Mouse (Mus musculus): ENCODE measurements at regions not wholly inside any gene's neighbourhood (a gene's known extent, or its start where the extent isn't known, plus 50 kb on each side); places are given as distances from the start of the nearest gene placed in this dataset.

GRCm38 (mm10) chr13:102280198-102280597 lies 413.2 kb upstream of the Cd180 start:
- no peak for DNase-seq

GRCm38 (mm10) chr13:102294451-102294850 lies 398.9 kb upstream of the Cd180 start:
- no peak for DNase-seq

- DNase-seq: no peak
Measured at GRCm38 (mm10) chr13:102295079-102295478, 398.3 kb upstream of the Cd180 start.

GRCm38 (mm10) chr13:102307983-102308382 lies 385.4 kb upstream of the Cd180 start:
- no peak for DNase-seq

DNA sequence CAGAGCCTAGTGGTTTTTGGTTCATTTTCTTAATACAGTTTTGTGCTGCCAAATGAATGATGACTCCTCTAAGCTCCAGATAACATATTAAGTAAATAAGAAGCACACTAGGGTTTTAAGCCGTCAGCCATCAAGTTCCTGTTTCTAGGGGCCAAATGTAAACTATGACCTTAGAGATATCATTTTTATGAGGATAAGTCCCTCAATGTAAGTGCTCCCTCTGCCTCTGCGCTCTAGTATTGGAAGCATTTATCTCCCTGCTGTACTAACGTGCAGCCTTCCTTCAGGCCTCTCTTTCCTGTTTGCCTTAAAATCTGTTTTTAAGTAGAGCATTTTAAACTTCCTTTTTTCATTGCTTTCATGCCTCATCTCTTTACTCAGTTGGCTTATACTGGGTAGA lies 381.3 kb upstream of the Cd180 start:
- no peak for DNase-seq

- no peak for DNase-seq
Measured at GRCm38 (mm10) chr13:102315921-102316692, 377.3 kb upstream of the Cd180 start.

- DNase-seq: no peak
Measured at GRCm38 (mm10) chr13:102318891-102319404, 374.4 kb upstream of the Cd180 start.

- no peak for DNase-seq
Measured at GRCm38 (mm10) chr13:102319453-102319852, 373.9 kb upstream of the Cd180 start.

DNA sequence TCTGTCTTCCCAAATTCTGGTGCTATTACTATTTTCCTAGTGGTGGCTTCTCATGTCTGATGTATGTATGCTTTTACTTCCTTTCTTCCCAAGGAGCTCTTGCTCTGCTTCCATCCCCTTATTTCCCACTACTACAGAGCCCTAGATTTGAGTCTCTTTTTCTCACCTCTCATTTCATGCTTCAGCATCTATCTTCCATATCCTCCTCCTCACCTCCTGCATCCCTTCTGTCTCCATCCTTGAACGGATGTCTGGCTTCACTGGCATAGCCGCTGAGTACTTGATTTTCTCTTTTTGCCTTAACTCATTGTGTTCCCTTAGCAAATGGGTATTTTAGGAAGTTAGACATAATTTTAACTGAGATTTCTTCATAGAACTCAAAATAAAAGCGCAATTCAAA lies 369.5 kb upstream of the Cd180 start:
- DNase-seq: no peak

DNA sequence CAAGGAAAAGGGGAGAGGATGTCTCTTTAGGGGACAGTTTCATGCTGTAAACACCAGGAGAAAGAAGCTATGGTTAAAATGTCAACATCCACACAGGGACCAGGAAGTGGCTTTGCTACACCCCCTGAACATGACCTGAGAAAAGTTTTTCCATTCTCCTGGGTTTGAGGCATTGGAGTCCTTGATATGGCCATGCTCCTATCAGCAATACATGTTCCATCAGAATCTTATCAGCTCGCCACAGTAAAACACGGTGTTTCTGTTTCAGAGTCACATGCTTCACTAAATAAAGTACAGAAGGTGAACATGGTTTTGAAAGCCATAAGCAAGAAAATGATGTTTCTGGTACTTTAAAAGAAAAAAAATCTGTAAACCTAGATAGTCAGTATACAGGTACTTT lies 367.4 kb upstream of the Cd180 start:
- no peak for DNase-seq

DNA sequence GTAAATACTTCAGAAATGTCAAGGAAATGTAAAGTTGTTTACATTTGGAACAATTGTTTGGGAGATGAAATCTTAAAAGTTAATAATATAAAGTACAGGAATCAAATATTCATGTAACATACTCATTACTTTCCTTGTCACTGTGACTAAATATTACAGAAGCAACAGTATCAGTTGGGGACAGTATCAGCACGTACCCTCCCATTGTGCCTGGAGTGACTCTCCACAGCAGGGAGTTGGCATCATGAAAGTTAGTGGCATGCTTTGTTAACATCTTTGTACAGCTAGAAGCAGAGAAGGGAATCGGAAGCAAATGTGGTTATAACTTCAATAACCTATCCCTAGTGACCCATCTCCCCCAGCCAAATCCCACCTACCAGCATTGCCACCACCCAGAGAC lies 366.8 kb upstream of the Cd180 start:
- no peak for DNase-seq

DNA sequence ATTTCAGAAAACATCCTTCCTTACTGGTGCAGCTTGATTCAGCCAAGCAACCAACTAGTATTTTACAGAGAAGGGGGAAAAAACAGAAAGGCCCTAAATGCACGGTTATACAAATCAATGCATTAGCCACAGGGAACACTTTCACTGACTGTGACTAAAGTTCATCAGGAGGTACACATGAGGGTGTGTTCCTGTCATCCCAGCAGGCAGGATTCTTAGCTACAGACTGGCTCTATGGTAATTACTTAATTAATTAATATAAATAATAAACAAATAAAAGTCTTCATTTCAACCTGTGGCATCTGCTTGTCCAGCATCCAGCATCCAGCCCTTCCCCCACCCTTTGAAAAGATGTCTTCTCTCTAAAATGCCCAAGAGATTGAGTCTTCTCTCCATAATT lies 359.7 kb upstream of the Cd180 start:
- no peak for DNase-seq

- DNase-seq: no peak
Measured at GRCm38 (mm10) chr13:102334131-102334534, 359.2 kb upstream of the Cd180 start.

DNA sequence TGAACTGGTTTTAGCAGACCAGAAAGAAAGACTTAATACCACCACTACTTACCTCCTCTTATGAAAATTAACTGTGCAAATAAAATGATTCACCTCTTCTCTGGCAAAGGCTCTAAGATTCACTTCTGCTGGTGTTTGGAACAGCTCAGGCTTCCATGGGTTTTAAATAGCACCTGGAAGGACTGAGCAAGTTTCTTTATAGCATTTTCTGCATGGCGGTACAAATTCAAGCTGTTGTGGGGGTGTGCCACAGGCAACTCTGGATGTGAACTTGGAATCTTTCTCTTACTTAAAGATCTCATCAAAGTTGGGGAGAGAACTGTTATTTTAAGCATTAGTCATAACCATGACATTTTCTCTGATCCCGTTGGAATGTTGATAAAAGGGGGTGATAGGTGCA lies 350.1 kb upstream of the Cd180 start:
- DNase-seq: no peak

DNA sequence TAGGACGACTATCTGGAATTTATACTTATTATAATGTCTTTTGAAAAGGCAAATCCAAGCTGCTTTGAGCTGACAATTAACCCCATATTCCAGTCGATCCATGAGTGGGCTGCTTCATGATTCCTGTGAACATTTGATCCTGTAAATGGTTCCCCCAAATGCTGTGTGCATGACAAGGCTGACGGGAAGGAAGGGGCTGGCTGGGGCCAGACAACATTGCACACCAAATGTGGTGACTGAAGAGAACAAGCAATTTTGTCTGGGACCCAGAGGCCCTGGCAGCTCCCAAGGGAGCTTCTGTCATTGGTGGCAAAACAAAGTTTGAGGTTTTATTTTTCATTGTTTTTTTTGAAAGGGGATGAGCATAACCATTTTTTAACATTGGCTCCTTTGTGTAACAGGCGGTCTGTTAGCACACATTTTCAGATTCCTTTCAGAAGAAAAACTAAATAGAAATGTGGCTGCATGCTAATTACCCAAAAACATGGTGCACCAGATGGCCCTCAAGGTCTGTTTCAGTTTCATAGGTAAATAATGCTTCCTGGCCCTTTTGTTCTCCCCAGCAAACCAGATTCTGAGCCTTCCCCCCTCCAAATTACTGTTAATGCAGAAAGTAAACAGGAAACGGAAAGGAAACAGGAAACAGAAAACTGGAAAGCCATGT lies 348.6 kb upstream of the Cd180 start:
- no peak for DNase-seq

GRCm38 (mm10) chr13:102349493-102349892 lies 343.9 kb upstream of the Cd180 start:
- no peak for DNase-seq

DNA sequence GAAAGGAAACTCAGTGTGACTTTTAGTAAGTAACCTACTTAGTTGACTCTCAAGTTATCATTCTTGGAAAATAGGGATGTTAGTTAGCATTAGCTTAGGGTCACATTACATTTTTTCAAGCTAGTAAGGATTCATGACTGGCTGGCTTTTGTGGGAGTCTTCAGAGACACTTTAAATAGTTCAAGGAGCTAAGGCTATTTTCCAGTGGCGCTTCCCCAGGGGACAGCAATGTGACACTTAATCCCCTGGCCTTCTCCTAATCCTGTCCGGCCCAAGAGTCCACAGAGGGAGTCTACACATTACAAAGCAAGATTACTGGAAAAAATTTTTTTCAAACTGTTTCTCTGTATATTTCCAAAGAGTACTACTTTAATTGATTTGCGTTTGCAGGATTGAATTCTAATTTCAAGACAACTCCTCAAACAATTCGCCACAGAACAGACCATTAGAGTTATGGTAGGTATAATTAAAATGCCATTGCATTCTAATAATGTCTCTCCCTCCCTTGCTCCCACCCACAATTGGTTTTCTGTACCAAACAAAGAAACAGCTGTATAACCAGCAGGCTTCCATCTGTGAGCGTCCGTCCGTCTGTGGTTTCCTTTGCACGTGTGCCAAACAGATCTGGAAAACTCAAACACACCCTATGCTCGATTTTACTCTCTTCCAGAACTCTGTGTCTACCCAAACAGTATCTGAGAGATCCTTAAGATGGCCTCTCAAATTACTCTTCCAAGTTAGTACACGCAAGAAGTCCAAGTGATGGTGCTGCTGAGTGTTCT lies 341.1 kb upstream of the Cd180 start:
- no peak for DNase-seq

- DNase-seq: no peak
Measured at GRCm38 (mm10) chr13:102355569-102355968, 337.8 kb upstream of the Cd180 start.

DNA sequence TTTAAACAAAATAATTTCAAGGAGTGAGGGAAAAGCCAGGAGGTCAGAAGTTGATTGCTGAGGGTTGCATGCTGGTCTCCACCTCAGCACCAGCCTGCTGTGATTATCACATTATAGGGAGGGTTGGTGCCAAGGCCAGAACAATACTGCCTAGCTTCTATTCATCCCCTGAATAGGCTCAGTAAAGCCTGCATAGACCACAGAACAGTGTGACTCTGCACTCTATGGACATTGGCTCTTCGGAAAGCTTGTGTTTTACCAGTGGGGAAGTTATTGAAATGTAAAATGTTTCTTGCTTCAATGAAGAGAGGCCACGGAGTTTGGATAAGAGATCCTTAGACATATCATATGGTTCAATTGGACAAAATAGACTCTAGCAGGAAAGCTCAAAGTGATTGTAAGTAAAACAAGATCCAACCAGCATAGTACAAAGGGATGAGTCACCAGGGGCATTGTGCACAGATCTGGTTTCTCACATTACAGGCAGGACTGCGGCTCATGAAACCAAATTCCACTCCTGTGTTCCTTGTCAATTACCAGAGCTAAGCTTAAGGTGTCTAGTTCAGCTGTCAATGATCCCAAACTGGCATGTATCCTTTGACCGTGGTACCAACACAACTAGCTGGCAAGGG lies 320.8 kb upstream of the Cd180 start:
- no peak for DNase-seq

DNA sequence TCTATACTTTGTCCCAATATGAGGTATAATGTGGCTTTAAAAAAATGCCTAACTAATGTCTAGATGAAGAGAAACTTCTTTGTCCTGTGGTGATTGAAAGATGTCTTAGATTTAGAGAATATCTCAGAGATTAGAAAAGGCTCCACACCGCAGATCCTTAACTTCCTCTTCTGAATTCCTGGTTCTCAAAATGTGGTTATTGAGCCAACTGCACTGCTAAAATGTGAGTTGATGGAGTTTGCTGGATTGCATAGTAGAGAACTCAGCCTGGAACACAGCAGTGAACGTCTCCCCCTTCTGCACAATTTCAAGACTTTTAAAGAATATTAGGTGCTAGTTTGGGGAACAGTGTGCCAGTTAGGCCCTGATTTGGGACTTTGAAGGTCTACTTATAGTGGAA lies 312.7 kb upstream of the Cd180 start:
- DNase-seq: no peak

- no peak for DNase-seq
Measured at GRCm38 (mm10) chr13:102391911-102392310, 301.4 kb upstream of the Cd180 start.

DNA sequence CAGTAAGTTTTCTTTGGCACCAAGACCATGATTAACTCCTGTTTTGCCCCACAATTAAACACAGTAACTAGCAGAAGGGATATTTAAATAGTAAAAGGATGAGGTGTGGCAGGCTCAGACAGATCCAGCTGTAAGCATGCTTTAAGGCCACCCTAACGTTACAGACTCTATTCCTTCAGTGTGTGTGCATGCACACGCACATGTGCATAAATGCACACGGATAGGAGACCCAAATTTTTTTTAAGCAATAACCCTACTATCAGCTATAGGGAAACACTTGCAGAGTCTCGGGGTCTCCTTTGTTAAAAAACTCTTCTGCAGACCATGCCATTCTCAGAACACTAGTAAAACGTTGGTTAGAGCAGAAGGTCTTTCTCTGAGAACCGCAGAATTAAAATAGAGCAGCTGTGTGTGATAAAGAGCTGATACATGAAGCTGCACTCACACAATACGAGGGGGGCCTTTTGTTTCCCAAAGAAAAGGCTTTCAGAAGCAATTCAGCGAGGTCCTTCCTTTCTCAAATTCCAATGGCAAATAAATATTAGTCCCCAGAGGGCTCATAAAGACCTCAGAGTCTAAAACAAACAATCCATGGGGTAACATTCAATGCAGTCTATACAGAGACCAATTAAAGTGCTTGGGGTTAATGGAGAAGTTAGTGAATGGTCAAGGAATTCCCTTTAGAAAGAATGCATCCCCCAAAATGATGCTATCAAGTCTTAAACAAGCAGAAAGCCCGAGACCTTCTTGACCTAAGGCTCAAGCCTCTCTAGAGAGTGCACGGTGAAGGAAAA lies 300.3 kb upstream of the Cd180 start:
- no peak for DNase-seq
